Mouse (Mus musculus): ENCODE results near the gene 5830411N06Rik.

DNA sequence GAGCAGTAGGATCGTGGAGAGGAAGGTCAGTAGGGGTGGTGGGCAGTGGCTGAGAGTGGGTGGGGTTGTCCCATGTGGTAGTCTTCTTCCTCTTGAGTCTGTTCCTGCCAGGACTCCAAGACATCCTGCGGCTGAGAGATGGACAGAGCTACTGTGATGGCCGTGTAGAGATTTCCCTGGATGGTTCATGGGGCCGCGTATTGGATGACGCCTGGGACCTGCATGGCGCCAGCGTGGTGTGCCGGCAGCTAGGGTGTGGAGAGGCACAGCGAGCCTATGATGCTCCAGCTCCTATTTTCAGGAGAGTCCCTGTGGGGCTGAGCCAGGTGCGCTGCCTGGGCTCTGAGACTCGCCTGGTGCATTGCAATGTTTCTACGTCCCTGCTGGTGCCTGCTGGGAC is 22.9 kb upstream of the 5830411N06Rik start:
- TF ChIP-seq CTCF (IDR thresholded peaks at IDR 0.05; ENCODE audit: extremely low read depth, insufficient read length, insufficient replicate concordance, low read depth, low read length) (no peak), POLR2A (IDR thresholded peaks at IDR 0.05; ENCODE audit: low read depth, low read length) (no peak)
